Mouse (Mus musculus): ENCODE data around the gene Zpld1.

Gene Zpld1

GRCm38 (mm10) chr16:55297886-55298285 lies at the start of gene Zpld1:
TSS of gene Zpld1 (minus strand) at chr16:55297986.
- DNase-seq = no peak

DNA sequence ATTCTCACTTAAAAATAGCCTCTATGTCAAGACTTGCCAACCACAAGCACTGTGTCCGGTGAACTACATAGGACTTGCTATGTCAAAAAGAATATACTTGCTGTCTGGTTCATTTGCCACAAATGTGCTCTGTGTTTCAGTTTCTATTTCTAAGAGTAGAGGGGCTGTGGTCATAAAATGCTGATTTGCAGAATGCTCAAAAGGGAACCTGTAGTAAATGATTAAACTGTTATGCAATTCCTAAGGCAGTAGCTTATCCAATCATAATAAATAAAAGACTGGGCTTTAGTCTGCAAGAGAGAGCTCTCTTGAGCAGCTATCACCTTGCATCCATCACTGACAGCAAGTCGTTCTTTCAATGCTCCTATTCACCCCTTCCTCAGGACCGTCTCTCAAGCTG lies 47.9 kb upstream of the Zpld1 start:
- no peak for DNase-seq

- DNase-seq = no peak
Observed at GRCm38 (mm10) chr16:55321542-55322514, 24.0 kb upstream of the Zpld1 start.

- no peak for DNase-seq
Observed at GRCm38 (mm10) chr16:55316996-55317395, 19.2 kb upstream of the Zpld1 start.

GRCm38 (mm10) chr16:55312106-55312505 lies 14.3 kb upstream of the Zpld1 start:
- DNase-seq = no peak

GRCm38 (mm10) chr16:55282696-55283095 lies 15.1 kb downstream of the Zpld1 start:
- DNase-seq = no peak

GRCm38 (mm10) chr16:55277447-55277846 lies 20.3 kb downstream of the Zpld1 start:
- no peak for DNase-seq

DNA sequence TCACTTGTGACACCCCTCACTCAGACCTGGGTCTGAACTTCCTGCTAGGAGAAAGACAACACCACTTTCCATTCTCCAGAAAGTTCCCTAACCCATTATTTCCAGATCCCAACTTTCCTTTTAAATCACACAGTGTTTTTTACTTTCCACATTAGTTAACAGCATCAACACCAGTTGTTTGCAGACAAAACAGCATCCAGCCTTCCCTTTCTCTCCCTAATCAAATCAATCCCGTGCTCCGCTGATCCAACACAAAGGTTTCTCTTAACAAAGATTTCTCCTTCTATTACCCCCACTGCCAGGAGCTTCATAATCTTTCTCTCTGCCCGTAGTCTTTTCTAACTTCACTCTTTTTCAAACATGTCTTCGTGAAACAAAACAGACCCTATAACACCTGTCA lies 32.5 kb downstream of the Zpld1 start:
- DNase-seq = no peak

DNA sequence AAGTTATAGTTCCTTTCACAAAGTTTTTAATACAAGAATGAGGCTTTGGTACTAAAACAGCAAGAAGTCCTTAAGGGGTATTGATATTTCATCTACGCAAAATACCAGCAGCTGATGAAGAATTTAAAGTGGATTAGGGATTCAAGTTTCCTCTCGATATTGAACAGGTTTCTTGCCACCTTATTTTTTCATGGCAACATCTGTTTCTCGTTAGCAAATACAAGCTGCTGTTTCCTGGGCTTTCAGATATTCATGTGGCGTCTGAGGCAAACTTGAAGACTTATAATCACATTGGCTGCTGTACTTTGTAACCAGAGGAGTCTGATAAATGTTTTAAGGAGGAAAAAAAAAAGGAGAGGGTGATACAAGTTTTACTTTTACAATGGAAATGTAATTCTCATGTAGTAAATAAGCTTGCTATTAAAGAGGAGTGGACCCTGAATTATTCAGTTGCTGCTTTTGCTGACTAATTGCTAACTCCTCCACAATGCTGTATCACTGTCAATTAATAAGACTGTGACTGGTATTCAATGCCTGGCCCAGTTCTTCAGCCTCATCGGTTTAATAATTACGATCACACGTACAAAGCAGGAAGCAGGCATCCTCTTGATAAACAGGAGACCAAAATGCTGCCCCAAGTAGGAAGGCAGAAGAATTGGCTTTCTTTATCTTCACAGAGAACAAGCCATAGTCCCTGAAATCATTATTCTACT lies 36.8 kb downstream of the Zpld1 start:
- DNase-seq = no peak

DNA sequence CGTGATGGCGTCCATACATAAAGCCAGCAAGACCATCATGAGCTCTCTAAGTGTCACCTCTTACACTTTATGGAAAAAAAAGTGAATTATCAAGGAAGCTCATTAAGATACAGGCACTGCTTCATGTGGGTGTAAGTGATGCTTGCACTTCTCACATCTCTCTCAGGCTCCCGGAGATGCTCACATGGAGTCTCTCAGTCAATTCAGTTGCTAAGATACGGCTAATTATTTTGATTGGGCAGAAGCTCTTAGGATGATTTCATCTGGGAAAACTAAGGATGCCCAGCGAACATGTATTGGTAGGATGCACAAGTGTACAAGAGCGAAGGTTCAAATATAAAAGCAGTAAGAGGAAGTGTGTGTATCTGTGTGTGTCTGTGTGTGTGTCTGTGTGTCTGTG lies 38.1 kb downstream of the Zpld1 start:
- no peak for DNase-seq

DNA sequence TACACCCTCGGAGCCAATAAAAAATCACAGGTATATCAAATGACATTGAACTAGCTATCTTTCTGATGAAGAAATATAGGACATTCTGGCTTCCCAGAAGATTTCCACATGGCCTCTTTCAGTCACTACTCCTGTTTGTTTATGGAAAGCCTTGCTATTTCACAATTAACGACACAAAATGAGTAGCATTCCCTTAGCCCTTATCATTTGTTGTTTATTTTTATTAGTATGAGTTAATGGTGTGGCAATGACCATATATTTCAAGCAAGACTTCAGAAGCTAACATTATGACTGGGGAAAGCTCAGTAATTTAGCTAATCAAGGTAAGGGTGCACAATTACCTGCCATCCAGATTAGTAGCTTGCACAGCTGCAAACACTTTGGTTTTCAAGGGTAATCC lies 56.8 kb downstream of the Zpld1 start:
- DNase-seq = no peak

DNA sequence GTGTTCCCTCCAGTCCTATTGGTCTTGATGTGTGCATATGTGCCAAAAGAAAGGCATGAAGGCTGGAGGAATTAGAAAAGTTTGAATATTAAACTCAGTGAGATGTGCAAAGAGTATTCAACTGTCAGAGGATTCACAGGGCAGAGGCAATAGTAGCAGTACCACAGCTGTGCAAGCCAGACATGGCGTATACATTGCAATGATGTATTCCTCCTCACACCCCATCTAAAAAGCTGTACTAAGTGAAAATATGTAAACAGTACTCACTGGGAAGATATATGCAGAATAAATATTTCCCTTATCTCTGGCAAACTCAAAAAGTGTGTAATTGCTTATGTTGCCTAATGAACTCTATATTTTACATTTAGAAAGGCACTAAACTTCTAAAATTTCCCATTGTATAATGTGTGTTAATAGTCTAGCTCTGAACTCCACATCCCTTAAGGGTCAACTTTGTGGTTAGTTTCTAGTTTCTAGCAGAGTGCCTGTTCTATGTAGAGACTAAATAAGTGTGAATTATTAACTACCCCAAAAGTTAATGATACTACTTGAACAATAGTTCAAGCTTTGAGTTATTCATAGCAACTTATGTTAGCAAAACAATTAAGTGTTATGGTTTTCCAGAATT lies 68.7 kb downstream of the Zpld1 start:
- no peak for DNase-seq

DNA sequence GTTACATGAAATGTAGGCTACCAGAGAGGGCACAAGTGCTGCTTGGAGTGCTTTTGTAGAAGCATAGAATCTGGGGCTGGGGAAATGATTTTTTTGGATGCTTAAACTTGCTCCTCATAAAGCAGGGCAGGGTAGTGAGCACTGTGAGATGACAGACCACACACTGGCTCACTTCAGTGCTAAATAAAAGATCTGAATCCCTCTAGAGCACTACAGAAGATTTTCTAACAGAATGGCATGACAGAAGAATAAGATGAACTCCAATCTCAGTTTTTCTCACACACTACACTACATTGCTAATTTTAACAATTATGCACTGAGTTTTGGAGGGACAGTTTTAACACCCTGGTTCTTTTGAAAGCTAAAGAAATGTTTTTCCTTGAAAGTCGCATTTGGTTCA lies 93.8 kb downstream of the Zpld1 start:
- DNase-seq = no peak

GRCm38 (mm10) chr16:55190397-55190796 lies 107.4 kb downstream of the Zpld1 start:
- no peak for DNase-seq

DNA sequence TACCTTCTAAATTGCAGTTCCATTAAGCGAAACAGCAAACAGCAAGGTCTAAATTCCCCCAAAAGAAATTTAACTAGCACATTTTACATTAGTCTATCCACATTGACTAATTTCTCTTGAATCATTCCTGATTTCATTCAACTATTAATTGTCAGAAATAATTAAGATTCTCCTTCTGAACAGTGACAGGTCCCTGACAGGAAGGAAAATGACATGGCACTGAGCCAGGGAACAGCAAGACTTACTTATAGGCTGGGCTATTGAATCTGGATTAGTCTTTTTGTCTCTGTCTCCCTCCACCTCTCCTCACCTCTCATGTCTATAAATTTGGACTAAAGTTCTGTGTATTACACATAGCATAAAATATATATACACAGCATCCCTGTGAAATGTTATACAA lies 112.4 kb downstream of the Zpld1 start:
- DNase-seq = no peak

All from cerebellum, adult 9-11 months (tissue).